Mouse (Mus musculus) liver, embryonic 16.5 days (tissue): ENCODE results near the gene Tes3-ps. TPM values are rescaled to one million over a fixed set of nuclear protein-coding genes. Genes with fewer than 3 reads are reported as not detected.

Source experiments
- ATAC-seq: fragments of 200-750 bp; cut with Nextera tagmentation; 2 replicates; pipeline ENCODE4 v1.8.0; 2017; ENCODE audit warnings: low read depth, mild to moderate bottlenecking, moderate number of reproducible peaks, moderate library complexity
- H3K27ac ChIP-seq: fragments of 300-500 bp; sonication (generic); 2 replicates; pipeline ENCODE4 v1.5.1; 2014; ENCODE audit warnings: mild to moderate bottlenecking, low read length
- H3K27me3 ChIP-seq: fragments of 300-500 bp; sonication (generic); 2 replicates; pipeline ENCODE4 v1.6.1; 2014; ENCODE audit warnings: low read depth, low read length, mixed read lengths; ENCODE audit not compliant: control insufficient read depth, insufficient read depth
- H3K36me3 ChIP-seq: fragments of 300-500 bp; sonication (generic); 2 replicates; pipeline ENCODE4 v1.6.1; 2014; ENCODE audit warnings: mild to moderate bottlenecking; ENCODE audit not compliant: control insufficient read depth, insufficient read depth
- H3K4me1 ChIP-seq: fragments of 300-500 bp; sonication (generic); 2 replicates; pipeline ENCODE4 v1.6.1; 2014; ENCODE audit warnings: low read depth, low read length, mixed read lengths; ENCODE audit not compliant: control insufficient read depth
- H3K4me2 ChIP-seq: fragments of 300-500 bp; sonication (generic); 2 replicates; pipeline ENCODE4 v1.6.1; 2014; ENCODE audit warnings: low read depth, low read length, mixed read lengths
- H3K4me3 ChIP-seq: fragments of 300-500 bp; sonication (generic); 2 replicates; pipeline ENCODE4 v1.5.1; 2014; ENCODE audit warnings: low read depth, mild to moderate bottlenecking, low read length
- H3K9ac ChIP-seq: fragments of 300-500 bp; sonication (generic); 2 replicates; pipeline ENCODE4 v1.6.1; 2014; ENCODE audit warnings: low read depth, low read length
- H3K9me3 ChIP-seq: fragments of 300-500 bp; sonication (generic); replicated peaks from 2 replicates; pipeline ENCODE4 v1.6.1; 2016; ENCODE audit warnings: low read length; ENCODE audit not compliant: control insufficient read depth
- WGBS: fragments of 180-500 bp; shearing (Covaris S2); extraction: QIAGEN DNeasy Blood & Tissue Kit; methylation state at CpG from one replicate; pipeline ENCODE4 v1.1.7; 2014; ENCODE audit not compliant: insufficient replicate concordance; 5-methylcytosine and 5-hydroxymethylcytosine counted together
- polyA plus RNA-seq: library from polyadenylated mRNA; unstranded; fragments of >200 nt; fragmentation: Nextera tagmentation; extraction: Ambion mirVana; gene quantifications from 2 replicates; pipeline ENCODE4 v1.2.1, GENCODE M21; 2015

The Tes3-ps gene
- polyA plus RNA-seq, result 0.62 and 0.68 TPM in 2 replicates

GRCm38 (mm10) chr13:49492376-49493368 is at the start of gene Tes3-ps:
Tes3-ps (plus strand) TSS chr13:49493318.
- no peak within 1 kb of the TSS for H3K9ac ChIP-seq
- H3K4me2 ChIP-seq, result no peak within 1 kb of the TSS
- 54% methylated on average over 6 of the region's 6 CpGs for WGBS
- no peaks in the 10 kb centered on the region for H3K9me3 ChIP-seq
- H3K4me1 ChIP-seq, result no peaks in the 10 kb centered on the region
- ATAC-seq, result no peak
- H3K27ac ChIP-seq, result no peak within 1 kb of the TSS
- H3K36me3 ChIP-seq, result no peaks in the 10 kb centered on the region
- no peaks in the 10 kb centered on the region for H3K27me3 ChIP-seq
- no peak within 1 kb of the TSS for H3K4me3 ChIP-seq

DNA sequence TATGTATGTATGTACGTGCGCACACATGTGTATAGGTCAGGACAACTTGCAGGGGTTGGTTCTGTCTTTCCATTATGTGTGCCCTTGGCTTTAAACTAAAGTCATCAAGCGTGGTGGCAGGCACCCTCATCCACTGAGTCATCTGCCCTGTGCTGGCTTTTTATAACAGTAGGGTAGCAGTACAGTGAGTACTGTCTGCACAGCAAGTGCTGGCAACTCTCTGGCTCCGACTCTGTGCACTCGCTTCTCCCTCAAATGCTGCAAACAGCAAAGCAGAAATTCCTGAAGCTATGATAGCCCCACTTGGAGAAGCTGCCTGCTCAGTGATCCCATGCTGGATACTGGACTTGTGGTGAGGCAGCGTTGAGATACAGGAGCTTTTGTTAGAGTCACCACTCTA is 48.7 kb upstream of the Tes3-ps start:
- Histone ChIP-seq H3K36me3 (no peaks in the 10 kb centered on the region; the same call in none of the 2 replicates), H3K4me1 (no peaks in the 10 kb centered on the region)
- 79% methylated on average over 6 of the region's 6 CpGs for WGBS

DNA sequence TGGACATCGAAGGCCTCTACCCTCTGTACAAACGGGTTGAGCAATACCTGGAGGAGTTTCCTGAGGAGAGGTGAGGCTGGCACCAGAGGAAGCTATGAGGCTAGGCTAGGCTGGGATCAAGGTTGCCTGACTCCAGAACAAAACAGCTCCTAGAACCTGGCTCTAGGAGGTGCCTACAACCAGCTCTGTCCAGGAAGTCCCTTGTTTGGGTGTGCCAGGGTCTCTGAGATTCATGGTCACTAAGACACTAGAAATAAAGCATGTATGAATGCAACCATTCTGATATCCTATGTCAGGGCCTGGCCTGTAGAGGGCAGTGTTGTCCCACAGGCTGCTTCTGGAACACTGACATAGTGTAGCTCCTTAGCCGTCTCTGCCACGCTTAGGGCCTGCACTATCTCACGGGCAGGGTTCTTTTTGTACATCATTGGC is 43.8 kb upstream of the Tes3-ps start:
- no peak overlapping the region for H3K4me3 ChIP-seq
- peak; percentile 56; the same call in 1 of the 2 replicates for ATAC-seq
- 32% methylated on average over 5 of the region's 5 CpGs for WGBS
- H3K27ac ChIP-seq, result no peak overlapping the region
- peaks cover 4% of the 10 kb centered on the region for H3K36me3 ChIP-seq
- no peak overlapping the region for H3K9ac ChIP-seq
- H3K27me3 ChIP-seq, result no peaks in the 10 kb centered on the region
- no peak overlapping the region for H3K4me2 ChIP-seq
- H3K9me3 ChIP-seq, result no peaks in the 10 kb centered on the region
- H3K4me1 ChIP-seq, result peaks cover 3% of the 10 kb centered on the region

More for the DNA sequence above, 48.7 kb upstream of the Tes3-ps start:
- H3K27me3 ChIP-seq, result no peaks in the 10 kb centered on the region
- H3K4me3 ChIP-seq, result no peak overlapping the region
- H3K4me2 ChIP-seq, result no peak overlapping the region
- H3K27ac ChIP-seq, result no peak overlapping the region
- no peak overlapping the region for H3K9ac ChIP-seq
- no peaks in the 10 kb centered on the region for H3K9me3 ChIP-seq
- ATAC-seq, result no peak

- Histone ChIP-seq H3K27ac (no peak overlapping the region), H3K4me1 (no peaks in the 10 kb centered on the region), H3K9ac (no peak overlapping the region), H3K4me3 (no peak overlapping the region), H3K27me3 (no peaks in the 10 kb centered on the region), H3K4me2 (no peak overlapping the region), H3K9me3 (no peaks in the 10 kb centered on the region), H3K36me3 (peaks cover 15% of the 10 kb centered on the region)
- ATAC-seq, result no peak
- WGBS, result 73% methylated on average over 4 of the region's 4 CpGs
Measured at GRCm38 (mm10) chr13:49460276-49460675, 32.8 kb upstream of the Tes3-ps start.

- Histone ChIP-seq H3K9me3 (no peaks in the 10 kb centered on the region), H3K4me3 (no peak overlapping the region), H3K27ac (no peak overlapping the region), H3K36me3 (peaks cover 15% of the 10 kb centered on the region), H3K27me3 (no peaks in the 10 kb centered on the region), H3K4me2 (no peak overlapping the region), H3K4me1 (no peaks in the 10 kb centered on the region), H3K9ac (no peak overlapping the region)
- WGBS, result 71% methylated on average over 5 of the region's 5 CpGs
- ATAC-seq, result no peak
Measured at GRCm38 (mm10) chr13:49460692-49461414, 32.3 kb upstream of the Tes3-ps start.

DNA sequence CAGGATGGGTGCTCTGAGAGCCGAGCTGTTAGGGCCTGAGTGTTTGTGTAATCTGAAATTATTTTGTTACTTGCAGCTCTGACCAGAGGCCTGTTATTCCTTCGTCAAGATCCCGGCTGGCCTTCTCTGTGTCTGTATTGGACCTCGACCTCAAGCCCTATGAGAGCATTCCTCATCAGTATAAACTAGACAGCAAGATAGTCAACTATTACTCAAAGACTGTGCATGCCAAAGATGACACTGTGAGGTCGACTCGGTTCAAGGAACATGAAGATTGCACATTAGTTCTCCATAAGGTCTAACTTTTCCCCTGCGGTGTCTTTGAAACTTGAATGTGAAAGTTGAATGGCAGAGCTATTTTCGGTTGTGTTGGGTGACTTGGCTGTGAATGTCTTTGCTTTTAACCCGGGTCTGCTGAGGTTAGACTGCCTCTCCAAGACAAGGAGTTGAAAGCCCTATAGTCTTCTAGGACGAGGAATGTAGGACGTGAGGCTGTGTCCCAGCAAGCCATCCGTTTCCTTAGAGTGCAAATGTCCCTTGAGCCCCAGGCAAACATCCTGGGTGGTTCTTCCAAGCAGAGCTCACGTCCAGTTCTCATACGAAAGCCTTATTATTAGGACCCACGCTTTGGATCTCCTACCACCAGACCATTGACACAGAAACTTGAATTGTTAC is 31.5 kb upstream of the Tes3-ps start:
- H3K4me1 ChIP-seq, result no peaks in the 10 kb centered on the region
- H3K4me3 ChIP-seq, result no peak overlapping the region
- no peaks in the 10 kb centered on the region for H3K9me3 ChIP-seq
- no peak overlapping the region for H3K27ac ChIP-seq
- H3K4me2 ChIP-seq, result no peak overlapping the region
- H3K27me3 ChIP-seq, result no peaks in the 10 kb centered on the region
- WGBS, result 82% methylated on average over 15 of the region's 15 CpGs
- H3K36me3 ChIP-seq, result peaks cover 15% of the 10 kb centered on the region
- no peak overlapping the region for H3K9ac ChIP-seq
- no peak for ATAC-seq

DNA sequence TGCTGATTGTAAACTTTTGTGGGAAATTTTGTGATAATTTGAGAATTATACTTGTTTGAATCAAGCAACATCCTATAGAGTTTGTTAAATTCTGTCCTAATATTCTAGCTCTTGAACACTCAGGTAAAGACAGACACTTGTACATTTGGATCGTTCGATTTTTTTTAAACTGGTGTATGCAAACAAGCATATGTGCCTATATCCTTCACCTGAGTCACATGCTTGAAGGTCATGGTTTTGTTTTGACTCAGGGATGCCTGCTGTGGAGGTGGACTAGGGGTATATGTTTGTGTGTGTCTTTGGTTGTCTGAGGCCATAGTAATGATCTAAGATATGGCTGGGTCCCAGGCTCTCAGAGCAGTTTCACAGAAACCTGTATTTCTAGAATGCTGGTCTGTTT is 30.2 kb upstream of the Tes3-ps start:
- H3K27me3 ChIP-seq, result no peaks in the 10 kb centered on the region
- H3K4me2 ChIP-seq, result no peak overlapping the region
- no peak overlapping the region for H3K4me3 ChIP-seq
- H3K36me3 ChIP-seq, result peaks cover 15% of the 10 kb centered on the region
- no peaks in the 10 kb centered on the region for H3K9me3 ChIP-seq
- H3K27ac ChIP-seq, result no peak overlapping the region
- no peak for ATAC-seq
- no peaks in the 10 kb centered on the region; the same call in 1 of the 2 replicates for H3K4me1 ChIP-seq
- H3K9ac ChIP-seq, result no peak overlapping the region
- 85% methylated on average over 2 of the region's 2 CpGs for WGBS

GRCm38 (mm10) chr13:49465875-49466274 is 27.2 kb upstream of the Tes3-ps start:
- H3K27me3 ChIP-seq, result no peaks in the 10 kb centered on the region
- ATAC-seq, result peak; percentile 67
- 52% methylated on average over 4 of the region's 4 CpGs for WGBS
- no peak overlapping the region for H3K9ac ChIP-seq
- peaks cover 15% of the 10 kb centered on the region for H3K36me3 ChIP-seq
- H3K4me2 ChIP-seq, result no peak overlapping the region
- no peak overlapping the region; the same call in 1 of the 2 replicates for H3K27ac ChIP-seq
- H3K4me1 ChIP-seq, result no peaks in the 10 kb centered on the region; the same call in 1 of the 2 replicates
- no peaks in the 10 kb centered on the region for H3K9me3 ChIP-seq
- H3K4me3 ChIP-seq, result no peak overlapping the region
